Mouse (Mus musculus) layer of hippocampus, postnatal 14 days (tissue): ENCODE measurements around the gene Crcp. TPM values are rescaled to one million over a fixed set of nuclear protein-coding genes. Genes with fewer than 3 reads are reported as not detected.
A peak's percentile ranks its signal among the peaks of the same experiment; 100 is the strongest.

Experiments used
- DNase-seq, 2 experiments: peaks; one replicate each; pipeline ENCODE4 v3.0.0; 2021 to 2022; ENCODE audit warnings: low spot score in 2 of 2, mixed read lengths in 1 of 2
- total RNA-seq, 2 experiments: library from RNA; stranded (reverse); gene quantifications; 2 replicates each; pipeline ENCODE4 v1.2.3; 2021

Gene Crcp
- total RNA-seq, 2 experiments from 2014 or later = 29.9 to 34.0 TPM

DNA sequence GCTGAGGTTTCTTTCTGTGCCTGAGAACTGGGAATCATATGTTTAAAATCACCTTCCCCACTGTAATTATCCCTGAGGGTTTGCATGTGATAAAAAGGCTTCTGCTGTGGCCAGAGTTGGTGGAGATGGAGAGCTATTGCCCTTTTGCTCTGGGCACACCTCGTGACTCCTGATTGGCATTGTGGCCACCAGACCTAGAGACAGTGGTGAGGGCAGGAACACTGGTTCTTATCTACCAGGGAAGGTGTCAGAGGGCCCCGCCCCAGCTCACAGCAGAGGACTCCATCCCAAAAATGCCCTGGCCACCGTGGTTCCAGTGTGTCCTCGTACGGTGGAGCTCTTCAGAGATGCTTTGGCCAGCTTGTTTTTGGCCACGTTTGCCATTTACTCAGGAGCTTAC is 23.9 kb downstream of the Crcp start:
- no peak for DNase-seq

DNA sequence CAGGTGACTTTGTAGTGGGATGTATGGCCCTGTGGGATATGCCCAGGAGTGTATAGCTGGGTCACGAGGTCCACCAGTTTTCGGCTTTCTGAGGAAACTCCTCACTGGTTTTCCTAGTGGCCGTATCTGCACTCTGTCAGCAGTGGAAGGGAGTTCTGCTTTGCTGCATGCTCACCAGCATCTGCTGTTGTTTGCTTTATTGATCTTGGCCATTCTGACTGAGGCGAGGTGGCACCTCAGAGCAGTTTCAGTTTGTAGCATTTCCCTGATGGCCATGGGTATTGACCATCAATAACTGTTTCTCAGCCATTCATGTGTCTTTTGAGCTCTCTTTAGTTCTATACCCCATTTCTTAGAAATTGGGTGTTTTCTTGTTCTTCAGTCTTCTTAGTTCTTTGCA is 26.6 kb downstream of the Crcp start:
- DNase-seq = no peak

- no peak for DNase-seq
Observed at GRCm38 (mm10) chr5:130056303-130056702, 27.2 kb downstream of the Crcp start.

- DNase-seq = no peak
Observed at GRCm38 (mm10) chr5:130059413-130060328, 30.6 kb downstream of the Crcp start.

GRCm38 (mm10) chr5:130060329-130060665 is 31.2 kb downstream of the Crcp start:
- DNase-seq = no peak

DNA sequence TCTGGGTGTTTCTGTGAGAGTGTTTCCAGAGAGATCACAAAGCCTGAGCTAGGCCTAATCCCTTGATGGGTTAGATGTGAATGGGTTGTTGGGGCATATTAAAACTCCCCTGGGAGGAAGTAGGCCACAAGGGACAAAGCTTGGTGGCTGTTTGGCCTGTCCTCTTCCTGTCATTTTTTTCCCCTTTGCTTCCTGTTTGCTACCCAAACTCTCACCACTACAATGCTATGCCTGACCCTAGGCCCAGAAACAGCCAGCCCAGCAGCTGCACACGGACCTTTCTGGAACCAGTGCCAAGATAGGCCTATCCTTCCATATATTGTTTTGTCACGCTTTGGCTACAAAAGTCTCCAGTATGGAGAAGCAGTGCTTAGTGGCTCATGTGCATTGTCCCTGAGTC is 33.0 kb downstream of the Crcp start:
- DNase-seq = no peak

GRCm38 (mm10) chr5:130063760-130064159 is 34.7 kb downstream of the Crcp start:
- no peak for DNase-seq

- DNase-seq = no peak
Observed at GRCm38 (mm10) chr5:130065579-130065978, 36.5 kb downstream of the Crcp start.

GRCm38 (mm10) chr5:130067841-130068264 is 38.8 kb downstream of the Crcp start:
- DNase-seq = no peak

DNA sequence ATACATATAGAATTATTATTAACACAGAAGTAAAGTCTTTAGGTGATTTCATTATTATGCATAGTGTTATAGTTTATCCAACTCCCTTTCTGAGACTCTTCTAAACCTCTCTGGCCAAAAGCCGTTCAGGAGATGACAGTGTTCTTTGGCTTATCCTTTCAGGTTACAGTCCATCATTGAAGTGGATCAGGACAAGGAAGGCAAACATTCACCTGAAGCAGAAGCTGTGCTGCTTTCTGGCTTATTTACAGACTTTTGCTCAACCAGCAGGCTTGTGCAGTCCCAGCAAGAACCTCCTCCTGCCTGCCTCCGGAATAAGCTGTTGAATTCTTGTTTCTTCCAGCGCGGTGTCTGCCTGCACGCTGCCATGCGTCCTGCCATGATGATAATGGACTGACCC is 43.9 kb downstream of the Crcp start, which contains the start of gene Tpst1:
TSS of gene Tpst1 (plus strand) at position 301 of the 400 bp plus-strand sequence.
- DNase-seq = no peak

GRCm38 (mm10) chr5:130074491-130074890 is 45.4 kb downstream of the Crcp start:
- no peak for DNase-seq

DNA sequence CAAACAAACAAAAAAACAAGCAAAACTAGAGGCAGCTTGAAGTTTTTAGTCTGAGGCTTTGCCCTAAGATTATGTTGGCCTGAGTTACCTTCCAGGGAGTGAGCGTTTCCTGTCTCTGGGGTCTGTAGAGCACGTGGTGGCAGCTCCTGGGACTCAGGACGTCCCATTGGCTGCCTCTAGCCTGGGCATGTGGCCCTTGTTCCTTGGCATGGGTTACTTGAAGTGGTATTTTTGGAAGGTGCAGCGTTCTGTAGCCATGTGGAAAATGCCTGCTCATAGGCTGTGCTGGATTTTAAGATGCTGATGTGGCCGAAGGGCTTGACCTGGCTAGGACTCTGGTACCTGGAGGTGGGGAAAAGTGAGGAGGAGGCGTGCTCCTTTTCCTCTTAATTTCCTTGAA is 47.3 kb downstream of the Crcp start:
- no peak for DNase-seq

- no peak for DNase-seq
Observed at GRCm38 (mm10) chr5:130078096-130078833, 49.2 kb downstream of the Crcp start.

- DNase-seq = no peak
Observed at GRCm38 (mm10) chr5:130078834-130079156, 49.7 kb downstream of the Crcp start.

GRCm38 (mm10) chr5:130079202-130080050 is 50.3 kb downstream of the Crcp start:
- peak; percentile 96 for DNase-seq

GRCm38 (mm10) chr5:130080051-130080681 is 51.1 kb downstream of the Crcp start:
- no peak for DNase-seq

GRCm38 (mm10) chr5:130081181-130081881 is 52.2 kb downstream of the Crcp start:
- DNase-seq = no peak

- no peak for DNase-seq
Observed at GRCm38 (mm10) chr5:130082431-130082830, 53.3 kb downstream of the Crcp start.

GRCm38 (mm10) chr5:130084271-130084670 is 55.2 kb downstream of the Crcp start:
- no peak for DNase-seq

GRCm38 (mm10) chr5:130088008-130088407 is 58.9 kb downstream of the Crcp start:
- DNase-seq = no peak
